Mouse (Mus musculus) frontal cortex, postnatal 14 days (tissue): ENCODE data around the gene Morc2a.

Experiments
- DNase-seq, 2 experiments: peaks; one replicate each; pipeline ENCODE4 v3.0.0; 2022; ENCODE audit warnings: low spot score in 2 of 2

The Morc2a gene

GRCm38 (mm10) chr11:3733933-3734636, 85.1 kb downstream of the Morc2a start:
- DNase-seq: no peak

- DNase-seq: no peak
These were observed 86.7 kb downstream of the Morc2a start for GRCm38 (mm10) chr11:3735715-3736114.

DNA sequence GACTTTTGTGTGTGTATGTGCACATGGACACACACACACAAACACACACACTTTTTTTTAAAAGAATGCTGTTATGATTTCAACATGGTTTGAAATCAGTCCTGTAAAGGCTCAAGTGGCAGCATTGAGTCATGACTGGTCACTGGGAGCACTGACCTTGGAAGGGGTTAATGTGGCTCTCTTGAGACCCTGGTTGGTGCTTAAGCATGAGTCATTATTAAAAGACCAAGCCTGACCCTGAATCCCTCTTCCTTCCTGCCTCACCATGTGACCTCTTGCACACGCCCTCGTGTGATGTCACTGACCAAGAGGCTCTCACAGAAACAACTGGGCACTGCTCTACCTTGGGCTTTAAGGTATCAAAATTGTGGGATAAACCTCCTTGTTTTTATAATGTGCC, 89.8 kb downstream of the Morc2a start:
- no peak for DNase-seq
